Mouse (Mus musculus): ENCODE measurements around the gene Gm42688. TPM values are rescaled to one million over a fixed set of nuclear protein-coding genes. Genes with fewer than 3 reads are reported as not detected.

The Gm42688 gene
- polyA plus RNA-seq (2015; fragmentation: Nextera tagmentation; extraction: Ambion mirVana) = 1.1 and 1.2 TPM in 2 replicates

DNA sequence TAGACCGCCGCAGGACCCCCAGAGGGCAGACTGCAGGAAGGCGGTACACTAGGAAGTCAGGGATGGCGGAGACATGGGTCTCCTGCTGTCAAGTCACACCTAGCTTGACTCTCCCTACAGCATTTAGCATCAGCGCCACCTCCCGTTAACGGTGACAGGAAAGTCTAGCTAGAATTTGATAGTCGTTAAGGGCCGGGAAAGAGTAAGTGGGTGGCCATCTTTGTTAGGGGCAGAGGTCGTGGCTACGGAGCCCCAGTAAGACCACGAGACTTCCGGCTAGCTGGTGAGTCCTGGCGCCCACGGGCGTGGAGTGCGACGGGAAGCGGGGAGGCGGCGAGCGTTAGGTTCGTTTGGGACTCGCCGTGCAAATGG lies at the start of gene Gm42688, which contains the start of gene Ccdc142:
Gene Gm42688 (plus strand): TSS at position 302 of the 372 bp plus-strand sequence.
Gene Ccdc142 (plus strand): TSS at position 286 of the 372 bp plus-strand sequence.
- peaks cover 6% of the 10 kb centered on the region; the same call in 1 of the 2 replicates for H3K36me3 ChIP-seq (ENCODE audit: control insufficient read depth, insufficient read depth)
- peak within 1 kb of the TSS; percentile 81 for H3K27ac ChIP-seq (ENCODE audit: low read depth, low read length)
- no peaks in the 10 kb centered on the region for H3K27me3 ChIP-seq (replicated peaks; ENCODE audit: control insufficient read depth, insufficient read depth, low read length)
- peak; percentile 81 for ATAC-seq
- H3K4me2 ChIP-seq (replicated peaks; ENCODE audit: low read depth) = peak within 1 kb of the TSS; percentile 99
- peak; percentile 80 for TF ChIP-seq CTCF (IDR thresholded peaks at IDR 0.05; ENCODE audit: low read depth)
- H3K9me3 ChIP-seq (ENCODE audit: control insufficient read depth) = no peaks in the 10 kb centered on the region
- peak within 1 kb of the TSS; percentile 76 for H3K4me3 ChIP-seq (ENCODE audit: low read depth, low read length)
- WGBS = under 1% methylated on average over 25 of the region's 25 CpGs
- H3K4me1 ChIP-seq (replicated peaks; ENCODE audit: control insufficient read depth, insufficient read depth, low read length) = peaks cover 6% of the 10 kb centered on the region
- peak within 1 kb of the TSS; percentile 69 for H3K9ac ChIP-seq (ENCODE audit: low read depth, low read length)

DNA sequence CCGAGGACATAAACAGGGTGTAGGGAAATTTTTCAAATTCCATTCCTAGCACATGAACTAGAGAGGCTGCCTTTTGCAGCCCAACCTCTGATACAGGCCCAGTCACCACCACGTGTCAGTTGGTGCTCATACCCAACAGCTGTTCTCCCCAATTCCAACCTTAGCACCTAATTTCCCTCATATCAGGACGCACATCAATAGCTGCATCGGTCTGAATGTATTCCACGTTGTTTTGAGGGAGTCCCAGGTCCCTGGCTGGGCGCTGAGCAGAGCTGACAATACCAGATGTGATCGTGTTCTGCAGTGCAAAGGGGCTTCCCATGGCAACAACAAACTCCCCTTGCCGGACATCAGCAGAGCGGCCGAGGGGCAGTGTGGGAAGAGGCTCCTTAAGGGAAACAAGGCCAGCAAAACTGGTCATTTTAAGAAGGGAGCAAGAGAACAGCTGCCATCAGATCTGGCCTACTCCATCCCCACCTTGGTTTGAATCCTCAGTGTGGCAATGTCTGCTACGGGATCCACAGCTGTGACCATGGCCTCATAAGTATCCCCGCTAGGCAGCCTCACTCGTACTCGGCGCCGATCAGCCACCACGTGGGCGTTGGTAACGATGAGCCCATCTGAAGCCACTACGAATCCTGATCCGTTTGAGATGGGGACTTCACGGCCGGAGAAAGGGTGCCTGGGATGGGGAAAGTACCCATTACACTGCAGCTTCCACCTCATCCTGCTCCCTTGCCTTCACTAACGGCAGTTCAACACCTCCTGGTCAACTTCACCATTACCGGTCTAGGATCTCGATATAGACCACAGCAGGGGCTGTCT lies 48.1 kb upstream of the Gm42688 start:
- WGBS = 3% methylated on average over 26 of the region's 26 CpGs
- H3K27ac ChIP-seq (ENCODE audit: low read depth, low read length) = peak overlapping the region; percentile 50
- 0 out of 2 replicates have a peak, but pooled peaks cover 9% of the 10 kb centered on the region for H3K4me1 ChIP-seq (replicated peaks; ENCODE audit: control insufficient read depth, insufficient read depth, low read length)
- no peaks in the 10 kb centered on the region for H3K27me3 ChIP-seq (replicated peaks; ENCODE audit: control insufficient read depth, insufficient read depth, low read length)
- peak overlapping the region; percentile 98 for H3K4me2 ChIP-seq (replicated peaks; ENCODE audit: low read depth)
- H3K4me3 ChIP-seq (ENCODE audit: low read depth, low read length) = peak overlapping the region; percentile 89
- TF ChIP-seq CTCF (IDR thresholded peaks at IDR 0.05; ENCODE audit: low read depth) = peak; percentile 12; the same call in 1 of the 2 replicates
- ATAC-seq = no peak
- H3K36me3 ChIP-seq (ENCODE audit: control insufficient read depth, insufficient read depth) = peaks cover 21% of the 10 kb centered on the region; the same call in 1 of the 2 replicates
- H3K9me3 ChIP-seq (ENCODE audit: control insufficient read depth) = no peaks in the 10 kb centered on the region
- H3K9ac ChIP-seq (ENCODE audit: low read depth, low read length) = peak overlapping the region; percentile 71

- Histone ChIP-seq H3K27ac (ENCODE audit: low read depth, low read length) (peak within 1 kb of the TSS; percentile 88), H3K27me3 (replicated peaks; ENCODE audit: control insufficient read depth, insufficient read depth, low read length) (no peaks in the 10 kb centered on the region), H3K9ac (ENCODE audit: low read depth, low read length) (peak within 1 kb of the TSS; percentile 96), H3K4me3 (ENCODE audit: low read depth, low read length) (peak within 1 kb of the TSS; percentile 89), H3K36me3 (ENCODE audit: control insufficient read depth, insufficient read depth) (peaks cover 21% of the 10 kb centered on the region; the same call in 1 of the 2 replicates), H3K4me2 (replicated peaks; ENCODE audit: low read depth) (peak within 1 kb of the TSS; percentile 98), H3K4me1 (replicated peaks; ENCODE audit: control insufficient read depth, insufficient read depth, low read length) (0 out of 2 replicates have a peak, but pooled peaks cover 9% of the 10 kb centered on the region), H3K9me3 (ENCODE audit: control insufficient read depth) (no peaks in the 10 kb centered on the region)
- WGBS = under 1% methylated on average over 64 of the region's 64 CpGs
- TF ChIP-seq CTCF (IDR thresholded peaks at IDR 0.05; ENCODE audit: low read depth) = 0 out of 2 replicates have a peak, but pooled peaks have one; percentile 1
- peak; percentile 88 for ATAC-seq
Observed at GRCm38 (mm10) chr6:83054074-83054851, 47.2 kb upstream of the Gm42688 start, which contains the start of gene Aup1. Gene Aup1, plus strand, starts transcription at chr6:83054521.

GRCm38 (mm10) chr6:83054871-83055431 lies 46.5 kb upstream of the Gm42688 start, which contains the start of gene Htra2:
Gene Htra2, minus strand, starts transcription at chr6:83055273.
- peak; percentile 13 for ATAC-seq
- Histone ChIP-seq H3K27ac (ENCODE audit: low read depth, low read length) (peak within 1 kb of the TSS; percentile 88), H3K36me3 (ENCODE audit: control insufficient read depth, insufficient read depth) (peaks cover 21% of the 10 kb centered on the region; the same call in 1 of the 2 replicates), H3K4me2 (replicated peaks; ENCODE audit: low read depth) (peak within 1 kb of the TSS; percentile 98), H3K27me3 (replicated peaks; ENCODE audit: control insufficient read depth, insufficient read depth, low read length) (no peaks in the 10 kb centered on the region), H3K9ac (ENCODE audit: low read depth, low read length) (peak within 1 kb of the TSS; percentile 96), H3K9me3 (ENCODE audit: control insufficient read depth) (no peaks in the 10 kb centered on the region), H3K4me3 (ENCODE audit: low read depth, low read length) (peak within 1 kb of the TSS; percentile 89), H3K4me1 (replicated peaks; ENCODE audit: control insufficient read depth, insufficient read depth, low read length) (0 out of 2 replicates have a peak, but pooled peaks cover 9% of the 10 kb centered on the region)
- under 1% methylated on average over 50 of the region's 50 CpGs for WGBS
- peak; percentile 65 for TF ChIP-seq CTCF (IDR thresholded peaks at IDR 0.05; ENCODE audit: low read depth)

- 0 out of 2 replicates have a peak, but pooled peaks cover 9% of the 10 kb centered on the region for H3K4me1 ChIP-seq (replicated peaks; ENCODE audit: control insufficient read depth, insufficient read depth, low read length)
- H3K9ac ChIP-seq (ENCODE audit: low read depth, low read length) = peak within 1 kb of the TSS; percentile 48
- peak within 1 kb of the TSS; percentile 89 for H3K27ac ChIP-seq (ENCODE audit: low read depth, low read length)
- 26% methylated on average over 3 of the region's 3 CpGs for WGBS
- peak within 1 kb of the TSS; percentile 72 for H3K4me2 ChIP-seq (replicated peaks; ENCODE audit: low read depth)
- peaks cover 2% of the 10 kb centered on the region; the same call in 1 of the 2 replicates for H3K27me3 ChIP-seq (replicated peaks; ENCODE audit: control insufficient read depth, insufficient read depth, low read length)
- no peak for TF ChIP-seq CTCF (IDR thresholded peaks at IDR 0.05; ENCODE audit: low read depth)
- H3K9me3 ChIP-seq (ENCODE audit: control insufficient read depth) = no peaks in the 10 kb centered on the region
- peak within 1 kb of the TSS; percentile 46 for H3K4me3 ChIP-seq (ENCODE audit: low read depth, low read length)
- H3K36me3 ChIP-seq (ENCODE audit: control insufficient read depth, insufficient read depth) = peaks cover 22% of the 10 kb centered on the region; the same call in 1 of the 2 replicates
- ATAC-seq = peak; percentile 81
Observed at GRCm38 (mm10) chr6:83057790-83058189, 43.6 kb upstream of the Gm42688 start, which contains the start of gene Dqx1. Gene Dqx1, plus strand, starts transcription at chr6:83057844.
